9 mouse cellular contexts compared by ENCODE assay signal in the genomic region with DNA sequence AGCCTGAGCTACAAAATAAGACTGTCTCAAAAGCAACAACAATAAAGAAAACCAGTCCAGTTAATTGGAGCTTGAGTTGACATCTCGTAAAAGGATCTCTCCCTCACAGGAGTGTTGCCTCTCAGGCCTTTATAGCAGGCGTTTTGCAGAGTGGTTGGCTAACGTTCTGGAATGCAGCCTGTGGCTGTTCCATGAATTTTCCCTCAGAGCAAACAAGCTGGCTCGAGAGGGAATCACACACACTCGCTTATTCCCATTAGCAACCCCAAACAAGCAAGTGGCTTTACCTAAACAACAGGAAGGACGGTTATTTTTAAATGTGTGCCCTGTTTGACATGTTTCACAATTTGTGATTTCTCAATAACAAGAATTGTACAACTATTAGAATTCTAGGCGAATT. TPM values are rescaled to one million over a fixed set of nuclear protein-coding genes. Genes with fewer than 3 reads are reported as not detected.
DNase-seq lines count a peak whose midpoint lies in the region; ATAC-seq and TF ChIP-seq lines count a peak whose summit lies in the region.
"Had no signal": no experiment of that assay in that cellular context is flagged by ENCODE, and none has a peak within 500 bp of the region (broad histone marks: within the 10 kb centered on the region; RNA-seq: fewer than 3 reads in every experiment).

No protein-coding gene starts in this region.

- H3K4me1 ChIP-seq in bone marrow, adult 2 months (ENCODE audit: control insufficient read depth, insufficient read depth, low read length) = peaks cover 3% of the 10 kb centered on the region
- H3K4me1 ChIP-seq in heart, embryonic 16.5 days (ENCODE audit: control insufficient read depth, insufficient read depth, low read length) = peaks cover 20% of the 10 kb centered on the region
- H3K4me1 ChIP-seq in lung, embryonic 16.5 days (replicated peaks; ENCODE audit: control insufficient read depth, insufficient read depth, low read length) = peaks cover 15% of the 10 kb centered on the region

- no peak for TF ChIP-seq CTCF in bone marrow, adult 2 months (IDR thresholded peaks at IDR 0.05; ENCODE audit: control insufficient read depth, insufficient read depth, low read length)

- no peak overlapping the region for H3K9ac ChIP-seq in heart, embryonic 16.5 days (ENCODE audit: low read length)
- no peak overlapping the region for H3K9ac ChIP-seq in lung, embryonic 16.5 days (ENCODE audit: low read length)
- H3K9ac ChIP-seq: limb, embryonic 12.5 days had no signal

- WGBS in bone marrow, adult 2 months = 41% methylated on average over 7 of the region's 7 CpGs
- 33% methylated on average over 7 of the region's 7 CpGs for WGBS in heart, embryonic 16.5 days
- WGBS in lung, embryonic 16.5 days = 26% methylated on average over 7 of the region's 7 CpGs

- H3K9me3 ChIP-seq in heart, embryonic 16.5 days (replicated peaks; ENCODE audit: control insufficient read depth, low read length) = no peaks in the 10 kb centered on the region
- H3K9me3 ChIP-seq in lung, embryonic 16.5 days (ENCODE audit: control insufficient read depth, low read length) = no peaks in the 10 kb centered on the region
- H3K9me3 ChIP-seq: limb, embryonic 12.5 days had no signal

- no peaks in the 10 kb centered on the region for H3K27me3 ChIP-seq in heart, embryonic 16.5 days (ENCODE audit: control insufficient read depth, insufficient read depth, low read length)
- no peaks in the 10 kb centered on the region for H3K27me3 ChIP-seq in lung, embryonic 16.5 days (ENCODE audit: control insufficient read depth, insufficient read depth, low read depth, low read length)
- H3K27me3 ChIP-seq: limb, embryonic 12.5 days had no signal

- H3K36me3 ChIP-seq in heart, embryonic 16.5 days (ENCODE audit: control insufficient read depth, insufficient read depth) = no peaks in the 10 kb centered on the region
- H3K36me3 ChIP-seq in lung, embryonic 16.5 days (ENCODE audit: control insufficient read depth, insufficient read depth, low read length) = no peaks in the 10 kb centered on the region
- H3K36me3 ChIP-seq: limb, embryonic 12.5 days had no signal

- ATAC-seq in heart, embryonic 16.5 days (replicated peaks; ENCODE audit: extremely low read depth, insufficient read depth, low FRiP score) = 0 out of 2 replicates have a peak, but pooled peaks have one; percentile 19
- ATAC-seq in lung, embryonic 16.5 days (ENCODE audit: low read depth) = peak; percentile 59

- DNase-seq in gastrocnemius, adult 18-20 months (ENCODE audit: low spot score) = peak; percentile 38
- no peak for DNase-seq in gastrocnemius, adult 8-10 months (ENCODE audit: low spot score in 2 of 2)
- DNase-seq in thymus, postnatal 14 days = no peak
- no peak for DNase-seq in layer of hippocampus, adult 8-10 months (ENCODE audit: low spot score in 2 of 2)
- no peak for DNase-seq in cerebellum, postnatal 25 days

- H3K4me2 ChIP-seq in heart, embryonic 16.5 days (ENCODE audit: low read depth, low read length) = no peak overlapping the region
- no peak overlapping the region for H3K4me2 ChIP-seq in lung, embryonic 16.5 days (ENCODE audit: low read depth, low read length)
- H3K4me2 ChIP-seq: limb, embryonic 12.5 days had no signal

- H3K4me3 ChIP-seq in bone marrow, adult 2 months (replicated peaks; ENCODE audit: control insufficient read depth, low read depth, low read length) = no peak overlapping the region
- H3K4me3 ChIP-seq in heart, embryonic 16.5 days (ENCODE audit: low read length) = no peak overlapping the region
- H3K4me3 ChIP-seq in lung, embryonic 16.5 days (ENCODE audit: low read length) = no peak overlapping the region
- H3K4me3 ChIP-seq: limb, embryonic 12.5 days had no signal

- no peak for TF ChIP-seq POLR2A in bone marrow, adult 2 months (IDR thresholded peaks at IDR 0.05; ENCODE audit: borderline replicate concordance, control insufficient read depth, low read depth, low read length)

- peak overlapping the region; percentile 41; the same call in 1 of the 2 replicates for H3K27ac ChIP-seq in bone marrow, adult 2 months (ENCODE audit: control insufficient read depth, insufficient read depth, low read depth, low read length, poor library complexity)
- peak overlapping the region; percentile 89 for H3K27ac ChIP-seq in heart, embryonic 16.5 days (ENCODE audit: low read length)
- H3K27ac ChIP-seq in lung, embryonic 16.5 days (ENCODE audit: low read length) = peak overlapping the region; percentile 86
- H3K27ac ChIP-seq: limb, embryonic 12.5 days had no signal

RNA-seq across cellular contexts. Expression of a gene that starts 59.2 kb away (rescaled TPM):
- total RNA-seq in gastrocnemius, adult 18-20 months (2021) = 10 to 100 TPM; 23.4 to 34.7 TPM
- total RNA-seq in gastrocnemius, adult 8-10 months (2022) = 10 to 100 TPM; 15.9 to 31.8 (median 21.1) TPM
- 14.2 and 32.9 TPM in 2 replicates for polyA plus RNA-seq in bone marrow, adult 2 months (2011; ENCODE audit: insufficient read depth, insufficient read length, low replicate concordance, missing spikeins)
- polyA plus RNA-seq in heart, embryonic 16.5 days (2015; fragmentation: Nextera tagmentation; extraction: Ambion mirVana) = 77.1 and 87.5 TPM in 2 replicates
- 86.9 and 95.5 TPM in 2 replicates for polyA plus RNA-seq in lung, embryonic 16.5 days (2015; fragmentation: Nextera tagmentation; extraction: Ambion mirVana)
- total RNA-seq in layer of hippocampus, adult 8-10 months (2022) = 10 to 100 TPM; 30.6 to 38.0 (median 33.1) TPM
